Mouse (Mus musculus): Measurements from ENCODE around the gene Nt5dc2. TPM values are rescaled to one million over a fixed set of nuclear protein-coding genes. Genes with fewer than 3 reads are reported as not detected.

The Nt5dc2 gene
- total and polyA plus RNA-seq, 3 experiments = 3.3 to 52.5 (median 4.0) TPM

DNA sequence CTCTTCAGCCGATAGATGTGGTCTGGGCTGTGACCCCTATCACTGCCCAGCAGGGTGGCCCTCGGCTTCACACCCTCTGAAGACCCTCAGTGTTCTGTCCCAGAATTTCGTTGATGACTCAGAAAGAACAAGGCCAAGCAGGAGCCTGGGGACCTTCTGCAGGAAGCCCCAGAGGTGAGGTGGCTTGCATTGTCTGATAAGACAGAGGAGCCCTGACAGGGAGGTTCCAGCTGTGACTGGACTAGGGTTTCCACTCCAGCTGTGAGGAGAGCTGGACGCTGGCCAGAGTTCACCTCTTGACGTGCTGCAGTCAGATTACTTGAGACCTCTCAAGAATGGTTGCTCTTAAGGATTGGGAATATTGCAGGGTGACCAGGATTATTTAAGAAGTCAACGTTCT is 1.2 kb downstream of the Nt5dc2 start:
- no peak overlapping the region for H3K9ac ChIP-seq (ENCODE audit: insufficient read depth, low read depth)
- H3K27ac ChIP-seq (ENCODE audit: insufficient read depth, low read depth) = no peak overlapping the region
- H3K4me1 ChIP-seq (ENCODE audit: control insufficient read depth in 1 of 2, insufficient read depth in 2 of 2) = peaks cover 5 to 9% of the 10 kb centered on the region in 2 experiments
- H3K4me3 ChIP-seq (replicated peaks in 1 of 3; ENCODE audit: low read depth in 2 of 3, low read length in 2 of 3, poor library complexity in 1 of 3) = no peak overlapping the region
- peaks cover 5% of the 10 kb centered on the region for H3K79me2 ChIP-seq (replicated peaks; ENCODE audit: control insufficient read depth, extremely low read depth, insufficient read depth, poor library complexity, severe bottlenecking)
- H3K9me3 ChIP-seq (replicated peaks; ENCODE audit: low read length) = no peaks in the 10 kb centered on the region
- TF ChIP-seq TBP (conservative IDR thresholded peaks at IDR 0.05; ENCODE audit: low read depth, low read length) (no peak), ZC3H11A (IDR thresholded peaks at IDR 0.05; ENCODE audit: low read depth, low read length) (no peak), NELFE (IDR thresholded peaks at IDR 0.05; ENCODE audit: low read depth, low read length) (no peak), ETS1 (conservative IDR thresholded peaks at IDR 0.05; ENCODE audit: low read depth, low read length) (no peak), UBTF (IDR thresholded peaks at IDR 0.05; ENCODE audit: low read depth, low read length) (no peak), GABPA (IDR thresholded peaks at IDR 0.05; ENCODE audit: insufficient replicate concordance, low read depth, low read length) (no peak), RAD21 (IDR thresholded peaks at IDR 0.05; ENCODE audit: low read depth, low read length) (no peak), CTCF (conservative IDR thresholded peaks at IDR 0.05 in 1 of 2, IDR thresholded peaks at IDR 0.05 in 1 of 2; ENCODE audit: low read depth in 2 of 2, low read length in 2 of 2) (no peak), CHD2 (IDR thresholded peaks at IDR 0.05; ENCODE audit: low read length) (no peak), TCF12 (IDR thresholded peaks at IDR 0.05; ENCODE audit: low read depth, low read length) (no peak), MEF2A (IDR thresholded peaks at IDR 0.05; ENCODE audit: borderline replicate concordance, low read depth, low read length) (no peak), POLR2AphosphoS2 (IDR thresholded peaks at IDR 0.05; ENCODE audit: low read depth, low read length) (no peak), SIN3A (IDR thresholded peaks at IDR 0.05; ENCODE audit: low read length) (no peak), ZNF384 (IDR thresholded peaks at IDR 0.05; ENCODE audit: low read depth, low read length) (no peak), RCOR1 (conservative IDR thresholded peaks at IDR 0.05; ENCODE audit: low read depth, low read length) (no peak), ZMIZ1 (IDR thresholded peaks at IDR 0.05; ENCODE audit: low read depth, low read length) (no peak)
- dilution Hi-C loops (cut with MboI; ENCODE audit: extremely low pct_ligation_motif_present, extremely low pct_unique_long_range_greater_than_20kb, low sequenced_read_pairs) = no loop called here
- peaks cover 14 to 16% of the 10 kb centered on the region in 2 experiments for H3K36me3 ChIP-seq (replicated peaks in 1 of 2; ENCODE audit: control insufficient read depth in 1 of 2, insufficient read depth in 1 of 2, low read length in 1 of 2)
- H3K4me2 ChIP-seq (ENCODE audit: insufficient read depth, low read depth, poor library complexity, severe bottlenecking) = peak overlapping the region; percentile 80; the same call in 1 of the 2 replicates
- in situ Hi-C loops (cut with MboI; ENCODE audit: low pct_ligation_motif_present, low pct_unique_long_range_greater_than_20kb, low sequenced_read_pairs) = no loop called here
- peaks cover 33% of the 10 kb centered on the region for H3K27me3 ChIP-seq (replicated peaks)
- no peak for DNase-seq (ENCODE audit: extremely low read depth)

DNA sequence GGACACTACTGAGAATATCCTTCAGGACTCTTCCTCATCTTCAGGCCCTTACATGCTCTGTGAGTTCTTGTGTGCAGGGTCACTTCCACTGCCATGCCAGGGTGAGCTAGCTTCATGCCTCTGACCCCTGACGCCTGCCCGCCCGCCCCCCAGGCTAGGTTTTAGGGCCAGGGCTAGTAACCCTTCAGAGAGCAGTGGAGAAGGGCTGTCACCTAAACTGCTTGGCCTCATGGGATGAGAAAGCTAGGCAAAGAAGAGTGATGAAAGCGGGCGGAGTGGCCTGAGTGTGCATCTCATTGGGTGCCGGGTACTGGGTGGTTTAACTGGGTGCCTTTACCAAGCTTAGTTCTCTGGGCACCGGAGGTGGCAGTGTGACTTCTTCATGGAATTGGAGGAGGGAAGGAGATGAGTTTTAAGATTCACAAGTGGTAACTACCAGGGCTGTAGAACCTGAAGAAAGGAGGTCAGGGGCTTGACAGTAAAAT is 1.7 kb downstream of the Nt5dc2 start:
- TF ChIP-seq JUN (IDR thresholded peaks at IDR 0.05; ENCODE audit: insufficient read depth, low read depth, low read length) (no peak), CTCF (conservative IDR thresholded peaks at IDR 0.05 in 1 of 2, IDR thresholded peaks at IDR 0.05 in 1 of 2; ENCODE audit: low read depth in 2 of 2, low read length in 2 of 2) (no peak), NRF1 (IDR thresholded peaks at IDR 0.05; ENCODE audit: low read depth, low read length) (no peak), MEF2A (IDR thresholded peaks at IDR 0.05; ENCODE audit: borderline replicate concordance, low read depth, low read length) (no peak), POLR2AphosphoS2 (IDR thresholded peaks at IDR 0.05; ENCODE audit: low read depth, low read length) (no peak), MAFK (IDR thresholded peaks at IDR 0.05; ENCODE audit: insufficient replicate concordance, low read length) (no peak), ZMIZ1 (IDR thresholded peaks at IDR 0.05; ENCODE audit: low read depth, low read length) (no peak), BHLHE40 (IDR thresholded peaks at IDR 0.05; ENCODE audit: low read depth, low read length) (no peak)
- no peak overlapping the region for H3K9ac ChIP-seq (ENCODE audit: insufficient read depth, low read depth)
- no peak overlapping the region for H3K27ac ChIP-seq (ENCODE audit: insufficient read depth, low read depth)
- peaks cover under 1% of the 10 kb centered on the region for H3K79me2 ChIP-seq (replicated peaks; ENCODE audit: control insufficient read depth, extremely low read depth, insufficient read depth, poor library complexity, severe bottlenecking)
- H3K4me3 ChIP-seq (replicated peaks in 1 of 3; ENCODE audit: low read depth in 2 of 3, low read length in 2 of 3, poor library complexity in 1 of 3) = no peak overlapping the region
- in situ Hi-C loops (cut with MboI; ENCODE audit: low pct_ligation_motif_present, low pct_unique_long_range_greater_than_20kb, low sequenced_read_pairs) = no loop called here
- H3K4me1 ChIP-seq (ENCODE audit: control insufficient read depth in 1 of 2, insufficient read depth in 2 of 2) = peaks cover 4% of the 10 kb centered on the region in 2 experiments; a peak in 3 of 4 replicates
- peaks cover 33% of the 10 kb centered on the region for H3K27me3 ChIP-seq (replicated peaks)
- dilution Hi-C loops (cut with MboI; ENCODE audit: extremely low pct_ligation_motif_present, extremely low pct_unique_long_range_greater_than_20kb, low sequenced_read_pairs) = no loop called here
- no peak overlapping the region for H3K4me2 ChIP-seq (ENCODE audit: insufficient read depth, low read depth, poor library complexity, severe bottlenecking)
- H3K36me3 ChIP-seq (replicated peaks in 1 of 2; ENCODE audit: control insufficient read depth in 1 of 2, insufficient read depth in 1 of 2, low read length in 1 of 2) = peaks cover 14 to 19% of the 10 kb centered on the region in 2 experiments
- DNase-seq (ENCODE audit: extremely low read depth) = no peak
- no peaks in the 10 kb centered on the region for H3K9me3 ChIP-seq (replicated peaks; ENCODE audit: low read length)

All from CH12.LX (cell line).